Mouse (Mus musculus) lung, embryonic 14.5 days (tissue): ENCODE data around the gene Tpk1. TPM values are rescaled to one million over a fixed set of nuclear protein-coding genes. Genes with fewer than 3 reads are reported as not detected.

ENCODE experiments used
- ATAC-seq: fragments of 200-750 bp; cut with Nextera tagmentation; 2 replicates; pipeline ENCODE4 v1.8.0; 2017; ENCODE audit warnings: mild to moderate bottlenecking, moderate TSS enrichment, moderate library complexity; ENCODE audit not compliant: insufficient read depth
- DNase-seq: peaks from one replicate; pipeline ENCODE4 v3.0.0-alpha.2; 2015
- H3K27ac ChIP-seq: fragments of 300-500 bp; sonication (generic); 2 replicates; pipeline ENCODE4 v1.5.1; 2014; ENCODE audit warnings: low read depth, mild to moderate bottlenecking, moderate library complexity
- H3K27me3 ChIP-seq: fragments of 300-500 bp; sonication (generic); 2 replicates; pipeline ENCODE4 v1.6.1; 2014; ENCODE audit warnings: low read length, control low read depth; ENCODE audit not compliant: insufficient read depth
- H3K36me3 ChIP-seq: fragments of 300-500 bp; sonication (generic); 2 replicates; pipeline ENCODE4 v1.6.1; 2014; ENCODE audit warnings: control low read depth; ENCODE audit not compliant: insufficient read depth
- H3K4me1 ChIP-seq: fragments of 300-500 bp; sonication (generic); 2 replicates; pipeline ENCODE4 v1.6.1; 2014; ENCODE audit warnings: antibody characterized with exemption, control low read depth; ENCODE audit not compliant: insufficient read depth
- H3K4me2 ChIP-seq: fragments of 300-500 bp; sonication (generic); 2 replicates; pipeline ENCODE4 v1.6.1; 2014; ENCODE audit warnings: mild to moderate bottlenecking
- H3K4me3 ChIP-seq: fragments of 300-500 bp; sonication (generic); 2 replicates; pipeline ENCODE4 v1.5.1; 2014; ENCODE audit warnings: low read depth, low read length
- H3K9ac ChIP-seq: fragments of 300-500 bp; sonication (generic); 2 replicates; pipeline ENCODE4 v1.6.1; 2014
- H3K9me3 ChIP-seq: fragments of 300-500 bp; sonication (generic); 2 replicates; pipeline ENCODE4 v1.6.1; 2016; ENCODE audit warnings: low read depth, low read length, control low read depth
- CTCF ChIP-seq: IDR thresholded peaks from 2 replicates; pipeline ENCODE4 v1.5.1; 2016; ENCODE audit warnings: antibody characterized with exemption, low read depth
- WGBS: fragments of 180-500 bp; shearing (Covaris S2); extraction: QIAGEN DNeasy Blood & Tissue Kit; methylation state at CpG from one replicate; pipeline ENCODE4 v1.1.7; 2014; 5-methylcytosine and 5-hydroxymethylcytosine counted together
- polyA plus RNA-seq: library from polyadenylated mRNA; unstranded; fragments of >200 nt; fragmentation: Nextera tagmentation; extraction: Ambion mirVana; gene quantifications from 2 replicates; pipeline ENCODE4 v1.2.1, GENCODE M21; 2014

The Tpk1 gene
- polyA plus RNA-seq, 1 experiment from 2014 or later = 12.4 TPM

DNA sequence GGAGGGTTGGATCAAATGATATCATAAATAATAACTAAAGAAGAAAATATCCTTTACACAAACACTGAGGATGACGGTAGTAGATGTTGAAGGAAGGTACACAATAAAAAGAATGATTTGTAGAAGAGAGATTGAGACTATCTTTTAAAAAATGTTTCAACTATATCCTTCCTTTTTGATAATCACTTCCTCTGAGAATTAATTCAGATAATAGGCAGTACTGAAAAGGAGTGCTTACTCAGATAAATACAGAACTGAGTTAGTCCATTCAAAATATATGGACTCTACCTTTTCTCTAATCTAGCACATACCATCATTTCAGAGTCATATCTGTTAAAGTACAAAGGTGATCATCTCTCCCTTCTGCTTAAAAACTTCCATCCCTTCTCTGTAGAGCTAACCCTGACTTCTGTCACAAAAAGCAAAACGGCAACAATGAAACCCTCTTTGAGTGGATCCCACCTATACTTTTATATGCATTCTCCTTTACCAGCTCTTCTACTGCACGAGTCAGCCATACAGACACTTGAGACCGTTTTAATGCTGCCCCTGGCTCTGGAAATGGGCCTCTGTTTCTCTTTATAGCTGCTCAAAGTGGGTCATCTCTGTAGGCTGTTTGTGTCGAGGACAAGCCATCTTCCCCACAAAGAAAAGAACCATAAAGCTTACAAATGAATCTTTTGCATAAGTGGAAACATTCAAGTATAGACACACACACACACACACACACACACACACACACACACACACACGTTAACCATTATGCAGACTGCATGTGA lies 263.7 kb downstream of the Tpk1 start:
- no peak for ATAC-seq
- no peaks in the 10 kb centered on the region for H3K4me1 ChIP-seq
- no peaks in the 10 kb centered on the region for H3K9me3 ChIP-seq
- H3K4me3 ChIP-seq = no peak overlapping the region
- H3K27me3 ChIP-seq = no peaks in the 10 kb centered on the region
- DNase-seq = no peak
- H3K36me3 ChIP-seq = no peaks in the 10 kb centered on the region
- no peak overlapping the region for H3K9ac ChIP-seq
- H3K27ac ChIP-seq = no peak overlapping the region
- WGBS = 76% methylated on average over 6 of the region's 6 CpGs
- TF ChIP-seq CTCF = no peak
- H3K4me2 ChIP-seq = no peak overlapping the region

GRCm38 (mm10) chr6:43396426-43396825 lies 269.7 kb downstream of the Tpk1 start:
- ATAC-seq = no peak
- TF ChIP-seq CTCF = no peak

DNA sequence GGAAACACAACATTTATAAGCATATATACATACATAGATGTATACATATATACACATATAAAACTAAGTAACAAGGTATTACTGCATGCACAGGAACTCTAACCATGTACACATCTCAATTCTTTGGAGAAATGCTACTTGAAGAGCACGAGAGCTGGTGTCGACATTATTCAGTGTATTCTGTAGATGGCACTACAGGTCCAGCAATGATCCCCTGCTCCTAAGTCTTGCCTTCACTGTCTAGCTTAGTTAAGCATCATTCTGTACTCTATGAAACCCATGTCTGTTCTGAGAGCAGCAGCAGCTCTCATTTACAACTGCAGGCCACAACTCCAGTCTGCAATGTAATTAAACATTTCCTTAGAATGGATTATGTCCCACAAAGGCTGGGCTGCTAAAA lies 270.5 kb downstream of the Tpk1 start:
- ATAC-seq (no peak), DNase-seq (peak; percentile 72)
- no peak overlapping the region for H3K4me2 ChIP-seq
- no peaks in the 10 kb centered on the region for H3K9me3 ChIP-seq
- TF ChIP-seq CTCF = peak; percentile 46
- H3K9ac ChIP-seq = no peak overlapping the region
- H3K4me1 ChIP-seq = no peaks in the 10 kb centered on the region
- H3K36me3 ChIP-seq = no peaks in the 10 kb centered on the region
- no peaks in the 10 kb centered on the region for H3K27me3 ChIP-seq
- H3K4me3 ChIP-seq = no peak overlapping the region
- 60% methylated on average over 2 of the region's 2 CpGs for WGBS
- no peak overlapping the region for H3K27ac ChIP-seq

More at GRCm38 (mm10) chr6:43396426-43396825, 269.7 kb downstream of the Tpk1 start:
- Histone ChIP-seq H3K27ac (no peak overlapping the region), H3K36me3 (no peaks in the 10 kb centered on the region), H3K27me3 (no peaks in the 10 kb centered on the region), H3K4me2 (no peak overlapping the region), H3K9me3 (no peaks in the 10 kb centered on the region), H3K4me3 (no peak overlapping the region), H3K4me1 (no peaks in the 10 kb centered on the region), H3K9ac (no peak overlapping the region)
- no peak for DNase-seq
- 69% methylated on average over 1 of the region's 1 CpGs for WGBS

- Histone ChIP-seq H3K9ac (no peak overlapping the region), H3K36me3 (no peaks in the 10 kb centered on the region), H3K27me3 (no peaks in the 10 kb centered on the region), H3K27ac (no peak overlapping the region), H3K4me3 (no peak overlapping the region), H3K4me1 (no peaks in the 10 kb centered on the region), H3K4me2 (no peak overlapping the region), H3K9me3 (no peaks in the 10 kb centered on the region)
- DNase-seq = no peak
- ATAC-seq = no peak
- TF ChIP-seq CTCF = no peak
- 64% methylated on average over 1 of the region's 1 CpGs for WGBS
Measured at GRCm38 (mm10) chr6:43391358-43391757, 274.7 kb downstream of the Tpk1 start.

GRCm38 (mm10) chr6:43387273-43387672 lies 278.8 kb downstream of the Tpk1 start:
- Histone ChIP-seq H3K9ac (no peak overlapping the region), H3K4me2 (no peak overlapping the region), H3K27ac (no peak overlapping the region), H3K9me3 (no peaks in the 10 kb centered on the region), H3K27me3 (no peaks in the 10 kb centered on the region), H3K36me3 (no peaks in the 10 kb centered on the region), H3K4me1 (no peaks in the 10 kb centered on the region), H3K4me3 (no peak overlapping the region)
- peak; percentile 97 for ATAC-seq
- no peak for TF ChIP-seq CTCF
- 24% methylated on average over 1 of the region's 1 CpGs for WGBS
- peak; percentile 76 for DNase-seq

GRCm38 (mm10) chr6:43384841-43385240 lies 281.2 kb downstream of the Tpk1 start:
- H3K9ac ChIP-seq = no peak overlapping the region

GRCm38 (mm10) chr6:43384304-43384703 lies 281.8 kb downstream of the Tpk1 start:
- no peak overlapping the region for H3K27ac ChIP-seq
- WGBS = 58% methylated on average over 3 of the region's 3 CpGs
- H3K4me1 ChIP-seq = no peaks in the 10 kb centered on the region
- no peaks in the 10 kb centered on the region for H3K27me3 ChIP-seq
- no peak overlapping the region for H3K9ac ChIP-seq
- no peaks in the 10 kb centered on the region for H3K9me3 ChIP-seq
- DNase-seq = no peak
- no peak overlapping the region for H3K4me2 ChIP-seq
- ATAC-seq = no peak
- H3K36me3 ChIP-seq = no peaks in the 10 kb centered on the region
- no peak overlapping the region for H3K4me3 ChIP-seq
- TF ChIP-seq CTCF = no peak

More at GRCm38 (mm10) chr6:43384841-43385240, 281.2 kb downstream of the Tpk1 start:
- TF ChIP-seq CTCF = no peak
- Histone ChIP-seq H3K9me3 (no peaks in the 10 kb centered on the region), H3K4me1 (no peaks in the 10 kb centered on the region), H3K4me2 (no peak overlapping the region), H3K27ac (no peak overlapping the region), H3K4me3 (no peak overlapping the region), H3K36me3 (no peaks in the 10 kb centered on the region), H3K27me3 (no peaks in the 10 kb centered on the region)
- no peak for DNase-seq
- no peak for ATAC-seq
- WGBS = 57% methylated on average over 3 of the region's 3 CpGs
